Mouse (Mus musculus) lung, embryonic 16.5 days (tissue): Measurements from ENCODE around the gene Tfap2b. TPM values are rescaled to one million over a fixed set of nuclear protein-coding genes. Genes with fewer than 3 reads are reported as not detected.

Source experiments
- ATAC-seq: fragments of 200-750 bp; cut with Nextera tagmentation; 2 replicates; pipeline ENCODE4 v1.8.0; 2017; ENCODE audit warnings: low read depth, mild to moderate bottlenecking, moderate library complexity
- H3K27ac ChIP-seq: fragments of 300-500 bp; sonication (generic); 2 replicates; pipeline ENCODE4 v1.5.1; 2014; ENCODE audit warnings: mild to moderate bottlenecking, control low read depth, low read length
- H3K27me3 ChIP-seq: fragments of 300-500 bp; sonication (generic); 2 replicates; pipeline ENCODE4 v1.6.1; 2014; ENCODE audit warnings: low read depth, low read length, mixed read lengths; ENCODE audit not compliant: control insufficient read depth, insufficient read depth
- H3K36me3 ChIP-seq: fragments of 300-500 bp; sonication (generic); 2 replicates; pipeline ENCODE4 v1.6.1; 2014; ENCODE audit warnings: low read length; ENCODE audit not compliant: control insufficient read depth, insufficient read depth
- H3K4me1 ChIP-seq: fragments of 300-500 bp; sonication (generic); replicated peaks from 2 replicates; pipeline ENCODE4 v1.6.1; 2014; ENCODE audit warnings: low read length, mixed read lengths; ENCODE audit not compliant: control insufficient read depth, insufficient read depth
- H3K4me2 ChIP-seq: fragments of 300-500 bp; sonication (generic); 2 replicates; pipeline ENCODE4 v1.6.1; 2014; ENCODE audit warnings: low read depth, low read length, control low read depth
- H3K4me3 ChIP-seq: fragments of 300-500 bp; sonication (generic); 2 replicates; pipeline ENCODE4 v1.5.1; 2014; ENCODE audit warnings: mild to moderate bottlenecking, low read length, control low read depth
- H3K9ac ChIP-seq: fragments of 300-500 bp; sonication (generic); 2 replicates; pipeline ENCODE4 v1.6.1; 2014; ENCODE audit warnings: low read length, control low read depth
- H3K9me3 ChIP-seq: fragments of 300-500 bp; sonication (generic); 2 replicates; pipeline ENCODE4 v1.6.1; 2016; ENCODE audit warnings: low read length; ENCODE audit not compliant: control insufficient read depth
- WGBS: fragments of 180-500 bp; shearing (Covaris S2); extraction: QIAGEN DNeasy Blood & Tissue Kit; methylation state at CpG from one replicate; pipeline ENCODE4 v1.1.7; 2014; 5-methylcytosine and 5-hydroxymethylcytosine counted together
- polyA plus RNA-seq: library from polyadenylated mRNA; unstranded; fragments of >200 nt; fragmentation: Nextera tagmentation; extraction: Ambion mirVana; gene quantifications from 2 replicates; pipeline ENCODE4 v1.2.1, GENCODE M21; 2015

Gene Tfap2b
- polyA plus RNA-seq, 1 experiment from 2014 or later = 0.19 TPM

GRCm38 (mm10) chr1:19237061-19237460, 28.3 kb downstream of the Tfap2b start:
- Histone ChIP-seq H3K4me2 (no peak overlapping the region), H3K27ac (no peak overlapping the region), H3K27me3 (peaks cover 79% of the 10 kb centered on the region), H3K36me3 (no peaks in the 10 kb centered on the region), H3K4me1 (no peaks in the 10 kb centered on the region), H3K9ac (no peak overlapping the region), H3K4me3 (no peak overlapping the region), H3K9me3 (no peaks in the 10 kb centered on the region)
- ATAC-seq = no peak
- WGBS = 2% methylated on average over 9 of the region's 9 CpGs

GRCm38 (mm10) chr1:19237721-19238410, 29.2 kb downstream of the Tfap2b start:
- no peak overlapping the region for H3K4me2 ChIP-seq
- H3K36me3 ChIP-seq = no peaks in the 10 kb centered on the region
- no peaks in the 10 kb centered on the region for H3K4me1 ChIP-seq
- H3K4me3 ChIP-seq = no peak overlapping the region
- H3K27ac ChIP-seq = no peak overlapping the region
- no peak overlapping the region for H3K9ac ChIP-seq
- H3K9me3 ChIP-seq = no peaks in the 10 kb centered on the region
- WGBS = 4% methylated on average over 8 of the region's 8 CpGs
- H3K27me3 ChIP-seq = peaks cover 79% of the 10 kb centered on the region
- ATAC-seq = no peak

GRCm38 (mm10) chr1:19240054-19240453, 31.3 kb downstream of the Tfap2b start:
- H3K4me1 ChIP-seq = no peaks in the 10 kb centered on the region
- no peak overlapping the region for H3K9ac ChIP-seq
- no peak for ATAC-seq
- no peak overlapping the region for H3K4me2 ChIP-seq
- H3K4me3 ChIP-seq = no peak overlapping the region
- H3K27me3 ChIP-seq = peaks cover 66% of the 10 kb centered on the region
- H3K36me3 ChIP-seq = no peaks in the 10 kb centered on the region
- H3K9me3 ChIP-seq = no peaks in the 10 kb centered on the region
- no peak overlapping the region for H3K27ac ChIP-seq

- no peak overlapping the region for H3K27ac ChIP-seq
- no peaks in the 10 kb centered on the region for H3K4me1 ChIP-seq
- peak overlapping the region; percentile 31 for H3K4me2 ChIP-seq
- H3K36me3 ChIP-seq = no peaks in the 10 kb centered on the region
- peak overlapping the region; percentile 20; the same call in 1 of the 2 replicates for H3K4me3 ChIP-seq
- no peak for ATAC-seq
- no peak overlapping the region for H3K9ac ChIP-seq
- no peaks in the 10 kb centered on the region for H3K9me3 ChIP-seq
- WGBS = 0% methylated on average over 20 of the region's 20 CpGs
- H3K27me3 ChIP-seq = peaks cover 55% of the 10 kb centered on the region
Observed at GRCm38 (mm10) chr1:19241316-19241715, 32.6 kb downstream of the Tfap2b start.

- H3K36me3 ChIP-seq = no peaks in the 10 kb centered on the region
- H3K4me3 ChIP-seq = no peak overlapping the region
- no peak overlapping the region for H3K9ac ChIP-seq
- H3K27me3 ChIP-seq = peaks cover 48% of the 10 kb centered on the region
- 2% methylated on average over 8 of the region's 8 CpGs for WGBS
- H3K4me2 ChIP-seq = no peak overlapping the region
- no peak overlapping the region for H3K27ac ChIP-seq
- H3K4me1 ChIP-seq = no peaks in the 10 kb centered on the region
- no peak for ATAC-seq
- H3K9me3 ChIP-seq = no peaks in the 10 kb centered on the region
Observed at GRCm38 (mm10) chr1:19242021-19242420, 33.3 kb downstream of the Tfap2b start.

- Histone ChIP-seq H3K4me2 (no peak overlapping the region), H3K9me3 (no peaks in the 10 kb centered on the region), H3K9ac (no peak overlapping the region), H3K27ac (no peak overlapping the region), H3K36me3 (no peaks in the 10 kb centered on the region), H3K4me3 (no peak overlapping the region), H3K27me3 (peaks cover 27% of the 10 kb centered on the region), H3K4me1 (no peaks in the 10 kb centered on the region)
- WGBS = 49% methylated on average over 4 of the region's 4 CpGs
- ATAC-seq = no peak
Observed at GRCm38 (mm10) chr1:19245032-19245431, 36.3 kb downstream of the Tfap2b start.

- Histone ChIP-seq H3K4me3 (no peak overlapping the region), H3K4me1 (no peaks in the 10 kb centered on the region)
- whole genome bisulfite sequencing = 49% methylated on average over 6 of the region's 6 CpGs
Observed at GRCm38 (mm10) chr1:19251286-19251685, 42.6 kb downstream of the Tfap2b start.

GRCm38 (mm10) chr1:19269596-19269995, 60.9 kb downstream of the Tfap2b start:
- no peaks in the 10 kb centered on the region for H3K9me3 ChIP-seq
- no peak overlapping the region for H3K9ac ChIP-seq
- no peaks in the 10 kb centered on the region for H3K4me1 ChIP-seq
- no peak overlapping the region for H3K4me2 ChIP-seq
- 86% methylated on average over 1 of the region's 1 CpGs for WGBS
- no peak overlapping the region for H3K27ac ChIP-seq
- no peak overlapping the region for H3K4me3 ChIP-seq
- no peaks in the 10 kb centered on the region for H3K27me3 ChIP-seq
- no peaks in the 10 kb centered on the region for H3K36me3 ChIP-seq
- no peak for ATAC-seq

More at GRCm38 (mm10) chr1:19251286-19251685, 42.6 kb downstream of the Tfap2b start:
- Histone ChIP-seq H3K4me2 (no peak overlapping the region), H3K9ac (no peak overlapping the region), H3K36me3 (no peaks in the 10 kb centered on the region), H3K9me3 (no peaks in the 10 kb centered on the region), H3K27ac (no peak overlapping the region), H3K27me3 (no peaks in the 10 kb centered on the region)
- ATAC-seq = no peak
